Mouse (Mus musculus) heart, adult 9 months (tissue): ENCODE measurements around the gene Etv1.

Source experiments
- DNase-seq, 2 experiments: peaks; one replicate each; pipeline ENCODE4 v3.0.0; 2022; ENCODE audit warnings: low spot score in 2 of 2

The Etv1 gene

DNA sequence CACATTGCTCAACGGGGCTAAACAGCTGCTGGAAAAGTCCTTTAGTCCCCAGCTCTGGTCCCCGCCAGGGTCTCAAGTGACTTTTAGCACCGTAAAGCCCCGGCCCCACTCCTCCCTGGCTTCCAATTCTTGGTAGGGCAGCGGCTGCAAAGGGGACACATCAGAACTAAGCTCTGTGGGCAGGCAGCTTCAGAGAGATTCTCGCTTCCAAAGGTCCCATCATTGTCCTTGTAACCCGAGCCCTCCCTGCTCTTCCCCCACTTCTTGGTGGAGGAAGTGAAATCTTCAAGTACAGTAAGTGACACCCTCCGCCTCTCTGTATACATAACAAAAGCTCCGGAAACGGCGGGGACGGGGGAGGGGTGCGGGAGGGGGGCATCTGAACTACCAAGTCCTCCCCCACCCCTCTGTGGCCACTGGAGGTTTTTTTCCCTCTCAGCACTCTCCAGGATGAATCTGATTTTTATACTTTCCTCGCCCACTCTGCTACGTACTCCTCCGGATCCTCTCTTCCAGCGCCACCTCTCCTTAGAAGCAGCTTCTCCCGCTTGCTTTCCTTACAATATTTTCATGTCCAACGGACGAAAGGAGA is at the start of gene Etv1:
Etv1 (plus strand) TSS at position 195 of the 592 bp plus-strand sequence.
- peak; percentile 38 to 65 for DNase-seq

DNA sequence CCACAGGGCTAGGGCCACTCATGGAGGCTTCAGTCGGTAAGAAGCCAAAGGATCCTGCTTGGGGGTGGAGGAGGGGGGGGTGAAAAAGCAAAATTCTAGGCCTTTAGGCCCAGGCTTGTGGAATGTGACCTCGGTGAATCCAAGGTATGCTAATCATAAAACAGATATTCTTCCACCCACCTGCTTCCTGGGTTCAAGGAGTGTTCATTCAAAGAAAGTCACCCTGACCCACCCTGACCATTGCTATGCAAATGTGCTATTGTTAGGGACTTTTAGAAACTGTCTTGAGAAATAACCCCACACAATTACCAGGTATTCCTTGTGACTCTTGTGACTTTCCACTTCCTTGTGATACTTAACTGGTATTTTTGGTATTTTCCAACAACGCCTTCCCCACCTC is 49.5 kb upstream of the Etv1 start:
- DNase-seq: no peak

DNA sequence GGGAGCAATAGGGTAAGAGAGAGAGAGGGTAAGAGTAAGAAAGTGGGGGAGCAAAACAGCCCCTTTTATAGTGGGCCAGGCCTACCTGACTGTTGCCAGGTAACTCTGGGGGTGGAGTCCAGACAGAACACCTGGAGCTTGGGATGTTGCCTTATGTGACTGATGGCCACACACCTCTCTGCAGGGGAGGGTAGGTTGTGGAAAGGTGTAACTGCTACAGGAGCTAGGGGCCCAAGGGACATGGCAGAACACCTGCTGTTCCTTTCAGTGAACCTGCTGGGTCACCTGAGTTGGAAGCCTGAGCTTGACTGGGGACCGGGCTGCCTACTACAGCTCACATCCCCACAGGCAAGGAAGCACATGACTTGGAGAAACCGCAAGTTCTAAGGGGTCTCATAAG is 48.4 kb upstream of the Etv1 start:
- DNase-seq: no peak

DNA sequence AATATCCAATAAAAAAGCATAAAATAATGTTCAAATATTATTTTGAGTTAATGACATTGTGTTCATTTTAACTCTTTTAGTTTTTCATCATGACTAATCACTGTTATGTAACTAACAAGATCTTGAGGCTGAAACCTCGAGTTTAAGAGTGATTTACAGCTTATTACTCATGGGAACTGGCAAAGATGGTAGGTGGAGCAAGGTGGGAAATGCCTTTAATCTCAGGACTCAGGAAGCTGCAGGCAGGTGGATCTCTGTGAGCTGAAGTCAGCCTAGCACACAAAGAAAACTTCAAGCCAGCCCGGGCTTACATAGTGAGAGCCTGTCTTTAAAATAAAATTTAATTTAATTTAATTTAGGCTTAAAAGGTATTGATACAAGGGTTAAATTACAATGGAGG is 19.9 kb upstream of the Etv1 start:
- no peak for DNase-seq

DNA sequence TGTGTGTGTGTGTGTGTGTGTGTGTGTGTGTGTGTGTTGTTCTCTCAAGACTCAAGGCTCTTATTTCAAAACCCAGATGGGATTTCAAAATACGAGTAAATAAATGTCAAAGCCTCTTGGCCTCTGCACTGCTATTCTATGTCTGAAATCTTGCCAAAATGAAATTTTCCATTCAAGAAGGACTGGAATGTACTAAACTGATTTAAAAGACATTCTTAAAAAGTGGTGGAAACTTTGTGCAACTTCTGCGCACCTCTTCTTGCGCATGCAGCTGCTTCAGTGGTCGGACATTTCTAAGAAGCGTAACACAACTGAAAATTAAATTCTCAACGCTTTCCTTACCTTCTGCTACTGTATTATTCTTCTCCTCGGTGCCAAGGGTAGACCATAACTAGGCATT is 1.9 kb upstream of the Etv1 start:
- DNase-seq: no peak

DNA sequence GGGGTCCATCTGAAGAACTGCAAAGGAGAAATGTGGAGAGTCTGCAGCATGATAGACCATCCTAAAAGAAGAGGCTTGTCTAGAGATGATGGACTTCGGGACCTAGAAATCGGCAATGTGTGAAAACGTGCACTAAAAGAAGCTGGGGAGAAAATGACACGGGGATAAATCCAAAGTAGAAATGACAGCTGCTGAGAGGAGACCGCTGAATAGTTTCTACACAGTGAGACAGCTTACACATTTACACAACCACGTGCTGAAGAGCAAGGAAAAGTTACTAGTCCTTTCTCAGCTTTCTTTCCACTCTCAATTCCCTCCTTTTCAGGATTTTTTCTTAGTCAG is 1.3 kb upstream of the Etv1 start:
- no peak for DNase-seq

DNA sequence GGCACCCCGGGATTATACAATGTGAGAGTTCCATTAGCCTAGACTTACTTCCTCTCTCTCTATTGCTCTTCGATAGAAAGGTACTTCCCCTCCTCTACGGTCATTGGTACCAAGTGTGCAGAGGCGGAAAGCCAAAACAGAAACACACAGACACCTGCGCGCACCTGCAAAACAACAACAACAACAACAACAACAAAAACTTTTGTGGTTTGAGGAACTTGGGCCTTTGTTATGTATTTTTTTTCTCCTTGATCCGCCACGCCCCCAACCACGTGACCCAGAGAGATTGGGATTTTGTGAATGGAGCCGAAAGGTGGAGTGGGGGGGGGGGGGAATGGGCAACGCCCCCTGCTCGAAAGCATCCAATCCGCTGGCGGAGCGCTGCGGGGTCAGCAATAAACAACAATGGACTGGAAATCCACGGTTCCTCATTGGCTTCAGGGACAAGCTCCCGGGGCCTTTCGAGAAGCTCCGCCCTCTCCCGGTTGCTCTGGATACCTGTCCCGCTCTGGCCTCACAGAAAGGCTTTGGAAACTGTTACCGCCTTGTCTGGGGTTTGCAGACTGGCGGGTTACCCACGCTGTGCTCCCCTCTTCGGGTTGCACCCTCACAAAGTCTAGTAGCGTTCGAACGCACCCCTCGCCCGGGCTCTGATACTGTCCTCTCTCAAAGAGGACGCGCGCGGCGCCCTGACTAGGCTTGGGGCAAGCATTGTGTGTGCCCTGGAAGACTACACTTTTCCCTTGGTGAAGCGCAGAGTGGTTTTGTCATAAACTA is 693 bp upstream of the Etv1 start:
- peak; percentile 88 to 94 for DNase-seq

DNA sequence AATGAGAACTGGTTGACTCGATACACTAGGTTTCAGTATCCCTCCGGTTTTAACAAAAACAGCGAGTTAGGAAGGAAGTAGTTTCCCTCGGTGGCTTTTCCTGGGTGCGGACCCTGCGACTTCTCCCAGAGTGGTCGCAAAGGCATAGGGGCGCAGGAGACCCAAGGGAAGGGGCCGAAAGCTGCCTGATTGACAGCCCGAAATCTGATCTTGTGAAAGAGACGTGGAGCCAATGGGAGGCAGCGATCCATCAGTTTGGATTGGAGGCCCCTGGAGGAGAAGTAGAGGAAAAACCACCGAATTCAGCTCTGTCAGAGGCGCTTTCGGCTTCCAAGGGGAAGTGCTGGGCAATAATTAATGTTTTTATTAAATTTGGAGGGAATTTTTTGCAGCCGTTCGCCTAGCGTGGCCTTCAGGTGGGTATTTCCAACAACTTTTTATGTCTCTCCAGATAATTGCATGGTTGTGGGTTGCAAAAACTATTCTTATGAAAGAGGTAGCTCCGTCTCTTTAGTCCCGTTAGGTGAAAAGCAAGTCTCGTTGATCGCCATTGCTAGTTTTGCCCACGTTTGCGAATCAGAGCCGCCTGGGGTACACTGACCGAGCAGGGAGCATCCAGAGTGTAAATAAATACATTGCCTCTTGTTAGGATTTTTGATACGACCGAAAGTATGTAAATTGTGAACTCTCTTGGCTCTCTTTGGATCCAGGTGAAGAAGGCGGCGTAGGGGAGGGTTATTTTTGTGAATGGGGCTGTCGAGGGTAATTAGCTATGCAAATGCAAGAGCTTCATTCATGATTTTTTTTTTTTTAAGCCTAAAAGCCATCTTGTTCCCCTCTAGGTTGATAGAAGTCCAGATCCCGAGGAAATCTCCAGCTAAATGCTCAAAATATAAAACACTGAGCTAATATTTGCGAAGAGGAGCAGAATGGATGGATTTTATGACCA is 1.1 kb downstream of the Etv1 start:
- DNase-seq: peak; percentile 74 to 76

DNA sequence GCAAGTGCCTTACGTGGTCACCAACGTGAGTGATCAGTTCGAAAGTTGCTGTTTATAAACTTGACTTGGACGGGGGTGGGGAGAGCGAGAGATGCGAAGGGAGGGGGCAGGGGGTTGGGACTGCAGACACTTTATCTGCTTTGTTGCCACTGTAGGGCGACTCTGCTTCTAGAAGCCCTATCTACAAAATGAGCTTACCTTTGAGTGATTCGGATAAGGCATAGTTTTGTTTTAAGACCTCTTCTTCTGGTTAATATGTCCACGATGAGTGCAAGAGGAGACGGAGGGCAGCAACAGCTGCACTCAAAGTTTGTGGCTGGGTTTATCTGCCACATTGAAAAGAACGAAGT is 1.8 kb downstream of the Etv1 start:
- DNase-seq: peak in 1 of 2 experiments; percentile 15

DNA sequence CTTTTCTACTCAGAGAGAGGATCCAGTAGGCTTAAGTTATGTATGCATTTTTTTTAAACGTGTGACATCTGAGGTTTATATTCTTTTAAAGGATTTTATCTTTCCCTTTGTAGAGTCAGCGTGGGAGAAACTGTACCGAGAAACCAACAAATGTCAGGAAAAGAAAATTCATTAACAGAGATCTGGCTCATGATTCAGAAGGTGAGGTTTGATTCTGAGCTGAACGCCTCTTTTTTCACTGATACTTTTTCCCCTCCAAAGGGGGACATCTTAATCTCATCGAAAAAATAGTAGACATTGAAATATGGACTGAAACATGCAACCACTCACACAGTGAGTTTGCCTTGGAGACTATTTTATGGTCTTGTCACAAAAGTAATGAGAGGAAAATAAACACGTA is 2.5 kb downstream of the Etv1 start:
- DNase-seq: no peak

DNA sequence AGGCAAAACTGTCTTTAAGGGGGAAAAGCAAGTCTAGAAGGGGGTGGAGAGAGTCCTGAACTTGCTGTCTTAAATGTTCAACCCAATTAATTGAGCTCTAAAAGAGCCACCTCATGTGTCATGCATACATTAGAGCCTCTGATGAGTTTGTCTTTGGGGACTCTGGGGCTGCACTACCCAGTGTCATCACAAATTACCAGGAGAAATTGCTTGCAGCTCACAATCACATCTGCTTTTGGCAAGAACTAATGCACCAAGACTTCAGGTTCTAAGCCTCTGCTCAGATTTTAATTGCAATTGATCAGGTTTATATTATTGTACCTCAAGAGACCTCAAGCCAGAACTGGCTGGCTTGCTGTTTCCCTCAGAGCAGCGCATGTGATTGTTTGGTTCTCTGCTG is 4.1 kb downstream of the Etv1 start:
- DNase-seq: no peak

DNA sequence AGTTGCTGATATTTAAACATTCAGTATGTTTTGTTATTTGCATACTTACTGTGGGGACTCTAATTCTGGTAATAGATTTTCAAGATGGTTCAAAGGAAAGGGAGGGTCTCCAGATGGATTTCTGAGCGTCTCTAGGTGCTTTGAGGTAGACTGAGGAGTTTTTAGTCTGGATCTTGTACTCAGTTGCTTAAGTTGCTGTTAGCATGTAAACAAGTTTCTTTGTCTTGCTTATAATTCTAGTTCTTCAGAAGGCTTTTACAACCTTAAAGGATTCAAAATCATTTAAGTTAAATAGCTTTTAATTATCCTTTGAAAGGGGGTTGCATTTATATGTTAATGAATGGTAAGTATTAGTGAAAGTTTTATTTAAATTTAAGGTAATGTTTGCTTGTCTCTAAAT is 5.0 kb downstream of the Etv1 start:
- DNase-seq: no peak

DNA sequence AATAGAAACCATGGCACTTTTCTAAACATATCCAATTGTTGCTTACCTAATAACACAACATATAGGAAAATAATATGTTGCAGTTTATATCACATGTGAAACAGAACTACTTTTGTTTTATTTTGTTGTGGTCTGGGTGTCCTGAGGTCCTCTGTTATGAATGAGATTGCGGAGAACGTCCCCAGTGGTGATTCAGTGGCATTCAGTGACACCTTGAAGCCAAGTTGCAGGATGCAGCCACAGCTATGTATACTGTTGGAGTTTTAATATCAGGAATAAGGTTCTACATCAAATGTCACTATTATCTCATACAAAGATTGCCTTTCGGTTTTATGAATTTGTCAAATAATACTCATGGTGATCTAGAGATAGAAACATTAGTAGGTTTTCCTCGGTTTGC is 7.4 kb downstream of the Etv1 start:
- DNase-seq: no peak

DNA sequence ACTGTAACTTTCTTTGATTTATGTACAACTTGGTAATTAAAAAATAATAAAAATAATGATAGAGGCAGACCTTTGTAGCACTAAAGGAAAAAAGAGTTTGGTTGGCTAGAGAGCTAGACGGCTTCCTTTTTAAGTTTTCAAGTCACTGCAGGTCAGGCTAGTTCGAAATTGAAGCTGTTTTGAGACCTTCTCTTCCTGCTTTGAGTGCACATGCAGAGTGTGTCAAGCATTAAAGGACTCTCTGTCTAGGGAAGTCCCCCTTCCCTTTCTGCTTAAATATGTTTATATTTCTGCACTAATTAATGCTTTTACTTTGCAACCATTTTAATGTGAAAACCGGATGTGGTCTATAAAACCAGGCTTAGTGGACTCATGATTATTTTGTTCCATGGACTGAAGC is 8.5 kb downstream of the Etv1 start:
- DNase-seq: no peak

DNA sequence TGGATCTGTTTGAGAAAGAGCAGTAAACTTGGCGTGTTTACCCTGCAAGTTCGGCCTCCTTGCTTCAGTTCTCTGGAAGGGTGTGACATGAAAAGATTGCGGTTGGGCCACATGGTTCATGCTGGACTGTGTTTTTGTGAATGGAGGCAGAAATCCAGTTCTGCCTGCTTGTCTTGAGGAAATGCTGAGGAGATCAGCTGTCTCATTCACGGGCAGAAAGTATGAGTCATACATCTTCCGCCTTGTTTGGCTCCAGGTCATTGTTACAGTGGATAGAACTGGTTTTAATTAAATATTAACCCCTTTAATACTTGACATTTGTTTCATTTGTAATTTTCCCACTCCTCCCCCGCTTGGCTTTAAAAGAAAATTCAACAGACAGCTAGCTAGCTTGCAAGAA is 9.4 kb downstream of the Etv1 start:
- peak; percentile 83 for DNase-seq

DNA sequence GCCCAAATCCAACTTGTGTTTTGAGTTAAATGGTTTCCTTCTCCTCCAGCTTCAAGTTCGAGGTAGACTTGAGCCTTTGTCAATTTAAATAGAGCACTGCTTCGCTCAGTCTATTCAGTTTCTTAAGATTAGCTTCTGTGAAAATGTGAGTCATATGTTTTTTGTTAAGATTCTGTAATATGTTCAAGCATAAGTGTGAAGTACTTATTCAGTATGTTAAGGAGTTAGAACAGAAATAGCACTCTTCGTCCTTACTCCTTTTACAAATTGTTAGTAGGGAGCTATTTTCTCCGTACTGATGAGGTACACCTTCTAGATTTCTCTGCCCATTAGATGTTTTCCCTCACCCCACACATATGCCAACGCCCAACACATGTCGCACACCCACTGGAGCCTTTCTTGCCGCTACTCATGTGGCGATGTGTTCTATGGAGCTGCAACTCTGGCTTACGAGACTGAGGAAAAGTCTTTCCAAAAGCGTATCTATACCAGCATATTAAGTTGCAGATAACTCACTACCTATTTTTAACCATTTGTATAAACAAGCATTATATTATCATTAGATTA is 10.7 kb downstream of the Etv1 start:
- no peak for DNase-seq

DNA sequence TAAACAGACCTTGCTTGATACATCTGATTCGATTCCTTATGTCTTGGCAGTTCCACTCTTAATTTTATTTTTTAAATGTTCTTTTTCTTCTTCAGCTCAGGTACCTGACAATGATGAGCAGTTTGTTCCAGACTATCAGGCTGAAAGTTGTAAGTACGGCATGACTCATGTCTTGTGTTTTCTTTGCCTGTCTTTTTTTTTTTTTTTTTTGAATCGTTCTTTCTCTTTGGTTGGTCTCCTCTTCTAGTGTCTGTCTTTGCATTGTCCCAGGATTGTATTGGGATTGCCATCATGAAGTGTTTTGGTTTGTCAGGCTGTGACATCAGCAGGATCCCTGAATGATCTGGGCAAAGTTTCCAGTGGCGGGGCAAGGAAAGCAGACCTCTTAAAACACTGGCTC is 13.9 kb downstream of the Etv1 start:
- no peak for DNase-seq

DNA sequence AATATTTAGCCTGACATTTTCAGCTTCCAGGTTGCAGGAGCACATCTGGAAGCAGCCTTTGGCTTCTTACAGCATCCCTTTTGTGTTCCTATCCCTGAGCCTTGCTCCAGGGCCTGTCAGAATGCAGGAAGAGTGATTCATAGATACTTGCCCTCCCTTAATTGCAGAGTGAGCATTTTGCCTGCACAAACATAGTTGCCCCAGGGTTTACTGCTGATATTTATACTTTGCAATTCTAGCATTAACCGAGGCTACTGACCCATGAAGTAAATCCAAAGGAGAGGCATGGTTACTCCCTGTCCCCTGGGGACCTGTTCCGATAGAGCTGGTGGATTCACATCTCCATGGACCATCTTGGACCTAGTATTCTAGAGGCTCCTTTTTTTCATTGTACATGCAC is 14.5 kb downstream of the Etv1 start:
- DNase-seq: no peak

DNA sequence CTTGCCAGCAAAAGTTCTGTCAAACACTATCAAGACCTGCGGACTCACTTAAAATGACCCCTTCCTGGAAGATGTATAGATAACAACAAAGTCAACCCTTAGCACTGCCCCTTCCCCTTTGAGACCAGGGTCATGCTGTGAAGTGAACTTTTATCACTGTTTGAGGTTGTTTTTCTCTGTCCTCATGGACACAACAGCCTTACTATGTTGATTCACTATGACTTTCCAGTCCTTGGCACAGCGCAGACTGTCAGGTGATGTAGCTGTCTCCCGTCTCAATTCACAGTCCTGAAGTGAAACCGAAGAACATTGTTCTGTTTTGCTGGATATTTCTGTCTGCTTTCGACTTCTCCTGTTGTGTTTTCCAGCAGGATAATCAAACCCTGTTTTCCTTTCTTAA is 27.9 kb downstream of the Etv1 start:
- DNase-seq: no peak

DNA sequence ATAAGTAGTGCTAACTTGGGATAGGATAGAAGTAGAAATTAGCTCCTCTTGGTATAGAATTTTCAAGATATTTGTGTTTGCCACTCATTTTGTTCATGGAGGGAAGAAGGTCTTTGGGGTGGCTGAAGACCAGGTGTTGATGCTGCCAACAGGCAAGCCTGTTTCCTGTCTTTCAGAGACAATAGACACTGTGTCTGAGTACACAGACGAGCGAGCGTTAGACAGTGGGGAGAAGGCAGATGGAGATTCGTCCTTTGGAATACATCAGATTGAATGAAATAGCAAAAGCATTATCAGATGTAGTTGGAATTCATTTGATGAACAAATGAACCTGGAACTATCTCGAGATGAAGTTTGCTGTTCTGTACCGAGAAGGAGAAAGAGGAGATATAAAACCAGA is 33.2 kb downstream of the Etv1 start:
- no peak for DNase-seq

DNA sequence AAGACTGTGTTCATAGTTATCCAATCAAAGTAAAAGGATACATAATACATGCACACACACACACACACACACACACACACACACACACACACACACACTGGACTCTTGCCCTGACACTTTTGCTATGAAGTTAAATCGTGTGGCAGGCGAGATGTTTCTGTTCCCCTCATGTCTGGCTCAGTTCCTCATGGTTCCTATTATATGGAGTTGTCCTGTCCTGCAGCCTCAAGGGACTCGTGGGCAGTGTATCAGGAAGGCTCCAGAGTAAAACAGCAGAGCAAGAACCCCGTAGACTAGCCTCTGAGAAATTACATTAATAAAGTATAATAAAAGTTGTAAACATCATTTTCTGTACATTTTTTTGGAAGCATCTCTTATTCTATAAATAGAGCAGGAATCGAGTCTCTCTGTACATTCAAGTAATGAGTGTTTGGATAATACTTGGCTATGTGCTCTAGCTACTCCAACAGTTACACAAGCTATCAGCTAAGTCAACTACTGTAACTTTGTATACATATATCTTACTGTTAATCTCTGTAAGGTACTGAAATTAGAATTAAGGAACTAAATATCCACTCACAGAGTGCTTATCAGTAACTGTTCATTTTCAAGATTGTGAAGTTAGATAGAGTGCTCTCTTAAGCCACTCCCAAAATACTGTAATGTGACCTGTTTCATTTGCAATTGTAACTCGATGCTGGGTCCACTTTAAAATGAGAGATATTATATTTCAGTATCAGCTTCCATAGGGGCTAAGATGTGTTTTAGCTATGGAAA is 35.0 kb downstream of the Etv1 start:
- no peak for DNase-seq

DNA sequence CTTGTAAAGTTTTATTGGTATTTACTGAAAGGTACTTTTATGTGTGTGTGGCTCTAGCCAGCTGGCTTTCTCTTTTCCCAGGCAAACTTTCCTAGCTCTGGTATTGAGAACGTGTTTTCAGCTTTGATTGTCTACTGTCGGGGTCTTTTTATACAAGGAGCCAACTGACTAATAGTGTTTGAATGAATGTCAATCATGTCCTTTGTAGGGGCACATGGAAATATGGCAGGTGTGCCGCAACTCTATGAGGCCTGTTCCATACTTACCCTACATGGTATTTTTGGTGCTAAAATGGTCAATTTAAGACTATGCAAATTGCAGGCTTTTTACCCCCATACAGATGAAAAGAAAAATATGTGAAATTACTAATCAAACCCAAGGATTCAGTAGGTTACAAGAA is 37.1 kb downstream of the Etv1 start:
- DNase-seq: no peak
